Mouse (Mus musculus) mouse trophoblast stem cell (cell line): Measurements from ENCODE around the gene E130114P18Rik.

ENCODE experiments used
- in situ Hi-C, 2 experiments: fragments of 300-500 bp; cut with MseI, MboI; formaldehyde crosslinking; loops; 2 replicates in 1 of 2; 3 replicates in 1 of 2; pipeline ENCODE4 v1.15.1; 2025

The E130114P18Rik gene

GRCm38 (mm10) chr4:97777706-97778176 is at the start of gene E130114P18Rik:
E130114P18Rik (minus strand) TSS chr4:97778078.
- in situ Hi-C loops: no loop called here

DNA sequence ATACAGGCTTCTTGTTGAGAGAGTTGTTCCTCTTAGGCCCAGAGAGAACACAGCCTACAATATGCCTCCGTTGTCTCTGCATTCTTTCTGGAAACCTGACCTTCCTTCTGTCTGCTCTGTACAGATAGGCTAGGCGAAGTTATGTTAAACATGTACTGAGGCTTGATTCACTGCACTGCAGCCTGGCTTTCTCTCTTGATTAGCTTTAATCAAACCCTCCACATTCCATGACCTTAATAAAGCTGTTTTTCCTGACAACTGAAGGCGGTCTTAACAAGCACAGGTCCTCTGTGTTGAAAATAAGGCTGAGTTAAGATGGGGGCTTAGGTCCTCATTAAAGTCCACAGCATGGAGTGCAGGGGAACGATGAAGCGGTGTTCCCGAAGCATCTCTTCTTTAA is 49.2 kb upstream of the E130114P18Rik start:
- in situ Hi-C loops: no loop called here

DNA sequence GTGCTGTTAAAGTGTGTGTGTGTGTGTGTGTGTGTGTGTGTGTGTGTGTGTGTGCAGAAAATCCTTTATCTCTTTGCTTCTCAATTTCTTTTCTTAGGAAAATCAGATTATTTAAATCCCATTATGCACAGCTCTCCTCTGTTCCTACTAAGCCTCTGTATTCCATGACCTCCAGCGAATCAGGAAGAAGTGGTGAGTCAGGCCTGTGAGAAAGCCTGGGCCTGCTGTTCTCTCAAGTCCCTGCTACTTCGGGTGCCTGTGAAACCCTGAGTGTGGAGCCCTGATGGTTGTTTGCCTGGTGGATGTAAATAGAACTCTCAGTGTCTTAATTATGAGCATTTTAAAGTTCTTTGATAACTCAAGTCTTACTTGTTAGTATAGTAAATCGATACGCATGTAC is 48.0 kb upstream of the E130114P18Rik start:
- in situ Hi-C loops: no loop called here

DNA sequence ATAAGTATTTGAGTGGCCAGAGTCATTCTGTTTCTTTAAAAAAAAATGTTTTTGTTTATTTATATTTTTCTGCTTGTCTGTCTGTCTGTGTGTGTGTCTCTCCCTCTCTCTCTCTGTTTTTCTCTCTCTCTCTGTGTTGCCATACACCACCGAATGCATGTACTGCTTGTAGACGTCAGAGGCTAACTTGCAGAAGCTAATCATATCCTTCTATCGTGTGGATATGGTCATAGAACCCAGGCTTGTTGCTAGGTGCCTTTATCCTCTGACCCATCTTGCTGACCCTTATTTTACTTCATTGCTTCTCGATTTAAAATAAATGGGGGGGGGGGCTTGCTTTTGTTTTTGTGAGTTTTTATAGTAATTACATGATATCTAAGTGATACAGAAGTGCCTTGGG is 47.6 kb upstream of the E130114P18Rik start:
- in situ Hi-C loops: no loop called here

- in situ Hi-C loops: no loop called here
Observed at GRCm38 (mm10) chr4:97824451-97824850, 46.6 kb upstream of the E130114P18Rik start.

GRCm38 (mm10) chr4:97823512-97823911 is 45.6 kb upstream of the E130114P18Rik start:
- in situ Hi-C loops: no loop called here

GRCm38 (mm10) chr4:97821556-97822251 is 43.8 kb upstream of the E130114P18Rik start:
- in situ Hi-C loops: no loop called here

DNA sequence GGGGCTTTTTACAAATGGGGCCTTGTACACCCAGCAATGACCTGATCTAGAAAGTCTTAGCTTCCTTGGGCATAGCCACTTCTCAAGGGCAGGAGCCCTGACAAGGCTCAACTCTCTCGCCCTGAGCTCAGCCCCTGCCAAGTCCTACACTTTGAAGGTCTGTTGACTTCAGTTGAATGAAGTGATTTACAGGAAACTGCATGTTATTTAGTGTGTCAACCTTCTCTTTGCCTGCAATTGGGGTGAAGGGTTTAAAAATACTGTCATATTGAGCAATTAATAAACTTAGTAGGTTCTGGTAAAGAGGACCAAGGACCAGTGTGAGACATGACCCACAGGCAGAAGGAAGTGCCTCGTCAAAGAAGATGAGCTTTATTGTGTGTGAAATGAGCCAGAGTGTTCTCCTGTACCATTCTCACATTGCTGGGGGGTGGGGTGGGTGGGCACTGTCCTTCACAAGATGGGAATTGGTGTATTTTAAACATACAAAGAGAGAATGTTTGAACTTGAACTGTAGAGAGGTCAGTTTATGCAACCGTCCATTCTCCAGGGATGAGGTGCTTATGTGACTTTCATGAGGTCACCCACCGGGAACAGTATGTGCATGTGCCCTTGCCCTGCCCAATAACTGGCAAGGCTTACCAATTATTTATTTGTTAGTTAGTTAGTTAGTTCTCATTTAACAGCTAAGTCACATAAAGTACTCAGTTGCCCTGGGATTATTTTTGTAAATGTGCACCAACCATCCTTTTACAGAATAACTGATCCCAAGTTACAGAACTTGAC is 42.8 kb upstream of the E130114P18Rik start:
- in situ Hi-C loops: no loop called here

DNA sequence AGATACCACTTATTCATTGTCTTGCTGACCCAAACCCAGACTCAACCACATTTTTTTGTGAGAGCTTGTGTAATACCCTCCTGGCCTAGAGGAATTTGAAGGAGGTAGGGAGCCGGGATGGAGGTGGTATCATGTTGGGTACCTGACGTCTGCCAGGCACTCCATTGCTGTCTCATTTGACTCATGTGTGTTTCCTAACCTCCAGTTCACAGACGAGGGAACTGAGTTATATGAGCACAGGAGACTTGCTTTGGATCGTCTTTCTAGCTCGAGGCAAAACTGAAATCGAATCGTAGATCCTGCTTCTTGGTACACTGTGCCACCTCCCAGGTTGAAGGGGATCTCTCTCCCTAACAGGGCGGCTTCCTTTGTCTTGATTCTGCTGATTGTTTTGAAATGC is 41.2 kb upstream of the E130114P18Rik start:
- in situ Hi-C loops: no loop called here

DNA sequence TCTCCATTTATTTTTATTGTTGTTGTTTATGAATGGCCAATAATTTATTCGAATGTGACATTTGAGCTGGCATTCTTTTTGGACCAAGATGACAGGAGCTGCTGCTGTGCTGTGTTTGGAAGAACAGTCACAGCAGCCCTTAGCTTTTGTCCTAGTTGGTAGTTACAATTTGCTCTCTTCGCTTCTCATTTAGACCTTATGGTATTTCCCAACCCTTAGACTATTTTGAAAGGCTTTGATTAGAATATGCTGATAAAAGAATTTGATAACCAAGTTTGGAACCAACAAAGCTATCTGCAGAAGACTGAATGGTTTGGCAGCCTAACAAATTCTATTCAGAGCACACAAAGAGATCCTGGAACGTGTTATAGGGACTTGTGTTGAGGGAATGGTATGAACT is 40.6 kb upstream of the E130114P18Rik start:
- in situ Hi-C loops: no loop called here

DNA sequence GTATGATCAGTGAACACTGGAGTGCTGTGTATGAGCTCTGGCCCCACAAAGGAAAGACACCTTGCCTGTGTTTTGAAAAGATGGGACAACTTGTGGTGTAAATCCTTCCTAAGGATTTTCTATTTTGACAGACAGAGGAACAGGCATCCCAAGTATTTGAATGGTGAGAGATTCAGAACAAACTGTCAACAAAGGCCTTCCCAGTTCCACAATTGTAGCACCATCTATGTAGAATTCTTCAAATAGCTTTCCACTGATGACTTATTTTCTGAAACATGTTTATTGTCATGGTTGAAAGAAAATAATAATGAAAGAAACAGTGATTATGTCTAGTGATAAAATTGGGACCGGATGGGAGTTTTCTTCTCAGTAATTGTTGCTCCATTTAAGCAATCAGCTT is 39.9 kb upstream of the E130114P18Rik start:
- in situ Hi-C loops: no loop called here

GRCm38 (mm10) chr4:97816753-97817152 is 38.9 kb upstream of the E130114P18Rik start:
- in situ Hi-C loops: no loop called here

- in situ Hi-C loops: no loop called here
Observed at GRCm38 (mm10) chr4:97816001-97816400, 38.1 kb upstream of the E130114P18Rik start.

- in situ Hi-C loops: no loop called here
Observed at GRCm38 (mm10) chr4:97814515-97814914, 36.6 kb upstream of the E130114P18Rik start.

GRCm38 (mm10) chr4:97813996-97814395 is 36.1 kb upstream of the E130114P18Rik start:
- in situ Hi-C loops: no loop called here

DNA sequence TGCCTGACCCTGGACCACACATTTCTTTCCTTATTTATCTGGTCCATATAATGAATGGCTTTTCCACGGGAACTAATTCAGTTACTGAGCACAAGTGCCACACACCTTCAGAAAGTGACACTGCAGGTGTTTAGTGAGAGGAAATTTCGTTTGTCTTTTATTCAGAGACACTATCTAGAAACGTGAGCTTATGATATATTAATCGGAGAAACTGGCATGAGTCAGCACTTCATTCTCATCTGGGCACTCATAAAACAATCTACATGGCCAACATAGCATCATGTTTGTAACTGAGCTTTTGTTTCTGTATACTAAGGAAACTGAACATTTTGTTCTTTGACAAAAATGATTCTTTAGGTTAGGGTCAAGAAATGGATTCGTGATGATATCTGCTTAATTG is 35.2 kb upstream of the E130114P18Rik start:
- in situ Hi-C loops: no loop called here

GRCm38 (mm10) chr4:97810348-97810939 is 32.6 kb upstream of the E130114P18Rik start:
- in situ Hi-C loops: no loop called here

DNA sequence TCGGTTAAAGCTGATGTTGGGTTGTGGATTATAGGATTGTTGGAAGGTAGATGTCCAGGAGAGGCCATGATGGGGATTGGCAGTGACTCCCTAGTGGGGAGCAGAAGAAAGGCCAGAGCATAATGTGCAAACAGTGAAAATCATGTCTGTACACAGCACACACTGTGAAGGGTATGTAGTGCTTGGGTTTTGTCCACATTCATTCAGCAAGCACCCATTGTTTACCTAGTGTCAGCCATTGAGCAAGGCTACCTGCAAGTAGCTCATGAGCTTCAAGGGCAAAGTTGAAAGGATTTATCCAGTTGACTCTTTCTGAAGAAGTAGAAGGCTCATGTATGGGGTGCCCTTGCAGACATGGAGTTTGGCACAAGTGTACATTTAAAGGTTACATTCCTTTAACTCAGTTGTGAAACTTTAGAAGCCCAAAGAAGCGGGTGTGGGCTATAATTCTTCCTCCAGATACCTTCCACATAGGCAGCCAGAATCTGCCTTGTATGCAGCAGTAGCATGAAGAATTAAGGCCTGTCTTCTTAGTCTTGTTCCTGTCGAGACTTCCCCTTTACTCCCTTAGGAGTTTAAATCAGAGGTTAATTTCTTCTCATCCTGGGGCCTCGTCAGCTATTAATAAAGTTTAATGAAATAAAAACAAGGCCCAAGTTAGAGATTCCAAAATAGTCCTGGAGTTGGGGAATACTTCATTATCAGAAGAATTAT is 31.9 kb upstream of the E130114P18Rik start:
- in situ Hi-C loops: no loop called here

DNA sequence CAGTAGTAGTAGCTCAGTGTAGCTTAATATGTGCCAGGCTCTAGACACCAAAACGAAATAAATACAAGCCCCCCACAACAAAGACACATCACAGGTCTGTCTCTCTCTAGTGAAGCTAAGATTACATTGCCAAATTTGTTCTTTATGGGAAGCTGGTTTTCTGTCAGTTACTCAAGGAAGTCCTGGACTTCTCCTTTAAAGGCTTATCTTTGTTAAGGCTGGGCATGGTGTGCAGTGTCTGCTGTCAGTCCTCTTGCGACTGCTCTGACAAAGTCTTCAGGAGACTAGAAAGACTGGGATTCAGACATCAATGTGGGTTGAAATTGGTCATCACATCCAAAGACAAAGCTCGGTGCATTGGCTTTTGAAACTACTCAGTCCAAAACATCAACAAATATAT is 31.0 kb upstream of the E130114P18Rik start:
- in situ Hi-C loops: no loop called here

- in situ Hi-C loops: no loop called here
Observed at GRCm38 (mm10) chr4:97806924-97807323, 29.0 kb upstream of the E130114P18Rik start.

DNA sequence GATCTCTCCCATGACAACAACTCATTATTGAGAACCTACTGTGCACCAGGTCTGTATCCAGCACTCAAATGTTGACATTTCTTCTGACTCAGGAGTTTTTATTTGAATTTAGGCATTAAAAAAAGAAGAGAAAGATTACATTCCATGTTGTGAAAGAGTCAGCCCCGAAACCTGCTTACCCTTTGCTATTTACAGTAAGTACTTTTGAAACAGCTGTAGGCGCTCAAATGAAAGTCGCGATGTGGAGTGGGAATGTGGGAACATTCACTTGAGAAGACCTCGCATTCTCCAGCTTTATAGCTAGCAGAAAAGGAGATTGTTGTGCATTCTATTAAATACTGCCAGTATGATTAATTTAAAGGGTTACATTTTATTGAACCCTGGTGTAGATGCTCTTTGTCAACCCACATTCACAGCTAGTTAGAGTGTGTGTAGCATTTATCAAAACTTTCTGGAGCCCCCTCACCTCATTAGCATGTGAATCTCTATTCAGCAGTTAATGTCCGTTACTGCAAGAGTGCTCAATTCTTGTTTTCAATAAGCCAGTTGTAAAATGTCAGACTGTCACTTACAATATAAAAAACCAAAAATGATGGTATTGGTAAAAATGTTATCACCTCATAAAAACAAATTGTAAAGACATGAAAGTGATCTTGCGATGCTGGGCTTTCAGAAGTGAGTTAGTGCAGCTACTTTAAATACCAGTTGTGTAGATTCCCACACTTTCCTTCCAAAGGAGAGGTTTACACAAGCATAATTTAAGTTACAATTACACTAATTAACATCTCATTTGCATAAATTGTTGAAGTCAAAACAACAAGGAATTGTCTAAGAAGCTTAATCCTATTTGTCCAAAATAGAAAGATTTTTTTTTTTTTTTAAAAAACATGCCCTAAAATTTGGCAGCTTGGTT is 28.3 kb upstream of the E130114P18Rik start:
- in situ Hi-C loops: no loop called here
